Mouse (Mus musculus): ENCODE data around the gene Chaf1a.
"Not testable (repeated sequence)": the region's sequence is repeated elsewhere in the genome, so short reads cannot be mapped to it uniquely, and the experiment has no call there.

Chaf1a gene

GRCm38 (mm10) chr17:56092794-56093193 lies 52.6 kb downstream of the Chaf1a start:
- no peak for DNase-seq

- no peak for DNase-seq
Observed at GRCm38 (mm10) chr17:56096883-56097282, 56.6 kb downstream of the Chaf1a start.

GRCm38 (mm10) chr17:56098180-56098579 lies 57.9 kb downstream of the Chaf1a start:
- DNase-seq = no peak

GRCm38 (mm10) chr17:56098711-56099572 lies 58.7 kb downstream of the Chaf1a start:
- DNase-seq = no peak

GRCm38 (mm10) chr17:56100811-56101210 lies 60.6 kb downstream of the Chaf1a start:
- no peak for DNase-seq

GRCm38 (mm10) chr17:56102158-56102557 lies 61.9 kb downstream of the Chaf1a start:
- DNase-seq = no peak

GRCm38 (mm10) chr17:56102927-56103326 lies 62.7 kb downstream of the Chaf1a start:
- no peak for DNase-seq

- no peak for DNase-seq
Observed at GRCm38 (mm10) chr17:56103465-56104285, 63.4 kb downstream of the Chaf1a start.

GRCm38 (mm10) chr17:56104821-56105220 lies 64.6 kb downstream of the Chaf1a start:
- DNase-seq = not testable (repeated sequence)

GRCm38 (mm10) chr17:56106436-56106835 lies 66.2 kb downstream of the Chaf1a start:
- not testable (repeated sequence) for DNase-seq

GRCm38 (mm10) chr17:56106981-56107380 lies 66.7 kb downstream of the Chaf1a start:
- no peak for DNase-seq

- no peak for DNase-seq
Observed at GRCm38 (mm10) chr17:56107736-56108135, 67.5 kb downstream of the Chaf1a start.

GRCm38 (mm10) chr17:56108334-56109044 lies 68.2 kb downstream of the Chaf1a start:
- DNase-seq = no peak

- no peak for DNase-seq
Observed at GRCm38 (mm10) chr17:56109219-56110051, 69.2 kb downstream of the Chaf1a start, which contains the start of gene Plin4. Plin4 (minus strand) TSS chr17:56109803.

GRCm38 (mm10) chr17:56110571-56110970 lies 70.3 kb downstream of the Chaf1a start:
- DNase-seq = peak; percentile 79 to 84

- DNase-seq = no peak
Observed at GRCm38 (mm10) chr17:56111021-56111420, 70.8 kb downstream of the Chaf1a start.

- peak; percentile 85 to 93 for DNase-seq
Observed at GRCm38 (mm10) chr17:56111864-56112263, 71.6 kb downstream of the Chaf1a start.

GRCm38 (mm10) chr17:56112743-56113142 lies 72.5 kb downstream of the Chaf1a start:
- DNase-seq = no peak

- DNase-seq = no peak
Observed at GRCm38 (mm10) chr17:56116193-56116592, 76.0 kb downstream of the Chaf1a start.

- peak; percentile 79 to 81 for DNase-seq
Observed at GRCm38 (mm10) chr17:56117251-56117710, 77.0 kb downstream of the Chaf1a start, which contains the start of gene Plin5. Plin5 (minus strand) TSS chr17:56117596.

- DNase-seq = no peak
Observed at GRCm38 (mm10) chr17:56119431-56119830, 79.2 kb downstream of the Chaf1a start.

All from cerebellum, postnatal 10 days (tissue).